Comparison of ENCODE assay signal across 11 mouse cellular contexts in the genomic region with DNA sequence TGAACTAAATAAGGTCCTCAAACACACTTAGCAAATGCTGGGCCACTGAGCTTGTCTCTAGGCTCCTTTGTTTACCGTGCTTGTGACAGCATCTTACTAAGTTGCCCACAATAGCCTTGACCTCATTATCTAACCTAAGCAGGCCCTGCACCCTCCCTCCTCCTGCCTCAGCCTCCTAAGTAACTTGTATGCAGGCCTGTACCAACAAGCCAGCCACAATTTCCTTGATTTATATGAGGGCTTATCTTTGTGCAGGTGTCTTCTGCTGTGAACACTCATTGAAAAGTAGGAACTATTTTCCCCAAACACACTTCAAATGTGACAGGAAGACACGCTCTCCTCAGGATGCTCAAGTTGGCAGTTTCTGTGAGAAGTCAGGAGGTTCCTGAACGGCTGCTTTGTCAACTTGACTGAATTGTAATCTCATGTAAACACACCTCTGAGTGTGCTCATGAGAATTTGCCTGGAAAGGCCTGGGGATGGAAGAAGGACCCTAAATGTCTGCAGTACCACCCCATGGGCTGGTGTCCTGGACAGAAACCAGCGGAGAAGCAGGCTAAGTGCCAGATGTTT. TPM values are rescaled to one million over a fixed set of nuclear protein-coding genes. Genes with fewer than 3 reads are reported as not detected.
A peak's percentile ranks its signal among the peaks of the same experiment; 100 is the strongest.
DNase-seq lines count a peak whose midpoint lies in the region; ATAC-seq and TF ChIP-seq lines count a peak whose summit lies in the region.
"Had no signal": no experiment of that assay in that cellular context is flagged by ENCODE, and none has a peak within 500 bp of the region (broad histone marks: within the 10 kb centered on the region; RNA-seq: fewer than 3 reads in every experiment).

No protein-coding gene starts in this region.

- peak overlapping the region; percentile 60; the same call in 1 of the 2 replicates for H3K27ac ChIP-seq in kidney, embryonic 16.5 days (ENCODE audit: low read length)
- peak overlapping the region; percentile 44; the same call in 1 of the 2 replicates for H3K27ac ChIP-seq in forebrain, embryonic 13.5 days
- H3K27ac ChIP-seq in liver, postnatal 0 days (ENCODE audit: low read depth): no peak overlapping the region
- H3K27ac ChIP-seq: heart, adult 2 months; lung, embryonic 15.5 days had no signal

- H3K4me2 ChIP-seq in kidney, embryonic 16.5 days (replicated peaks; ENCODE audit: low read depth, low read length): no peak overlapping the region
- no peak overlapping the region; the same call in 1 of the 2 replicates for H3K4me2 ChIP-seq in forebrain, embryonic 13.5 days
- H3K4me2 ChIP-seq in liver, postnatal 0 days (ENCODE audit: low read depth, low read length): no peak overlapping the region
- H3K4me2 ChIP-seq: lung, embryonic 15.5 days had no signal

- no peak for TF ChIP-seq POLR2A in lung, adult 2 months (IDR thresholded peaks at IDR 0.05; ENCODE audit: borderline replicate concordance, extremely low read depth, low read depth, low read length)

- H3K4me1 ChIP-seq in kidney, embryonic 16.5 days (ENCODE audit: insufficient read depth, low read length): peaks cover 8% of the 10 kb centered on the region
- peaks cover 8% of the 10 kb centered on the region; the same call in 1 of the 2 replicates for H3K4me1 ChIP-seq in forebrain, embryonic 13.5 days
- H3K4me1 ChIP-seq in liver, postnatal 0 days (ENCODE audit: insufficient read depth): peaks cover 3% of the 10 kb centered on the region; the same call in 1 of the 2 replicates
- H3K4me1 ChIP-seq in lung, adult 2 months (ENCODE audit: control insufficient read depth, insufficient read depth, low read length): no peaks in the 10 kb centered on the region

- H3K9me3 ChIP-seq in kidney, embryonic 16.5 days (ENCODE audit: low read length): no peaks in the 10 kb centered on the region
- H3K9me3 ChIP-seq in forebrain, embryonic 13.5 days (replicated peaks): no peaks in the 10 kb centered on the region
- no peaks in the 10 kb centered on the region for H3K9me3 ChIP-seq in liver, postnatal 0 days (ENCODE audit: low read length)
- H3K9me3 ChIP-seq: lung, embryonic 15.5 days had no signal

- H3K4me3 ChIP-seq in kidney, embryonic 16.5 days (ENCODE audit: low read length): no peak overlapping the region
- H3K4me3 ChIP-seq in forebrain, embryonic 13.5 days: no peak overlapping the region
- no peak overlapping the region for H3K4me3 ChIP-seq in liver, postnatal 0 days (ENCODE audit: low read depth, low read length)
- no peak overlapping the region for H3K4me3 ChIP-seq in lung, adult 2 months (replicated peaks; ENCODE audit: extremely low read depth, low read depth, low read length)
- H3K4me3 ChIP-seq: heart, adult 2 months; lung, embryonic 15.5 days had no signal

- 50% methylated on average over 4 of the region's 4 CpGs for WGBS in kidney, embryonic 16.5 days
- 25% methylated on average over 4 of the region's 4 CpGs for WGBS in forebrain, embryonic 13.5 days
- WGBS in liver, postnatal 0 days (ENCODE audit: insufficient replicate concordance): 21% methylated on average over 4 of the region's 4 CpGs
- WGBS in lung, adult 2 months: 28% methylated on average over 4 of the region's 4 CpGs

- peak; percentile 25; the same call in 1 of the 2 replicates for TF ChIP-seq EP300 in liver, postnatal 0 days (IDR thresholded peaks at IDR 0.05; ENCODE audit: low read depth)

- peak overlapping the region; percentile 5; the same call in 1 of the 2 replicates for H3K9ac ChIP-seq in kidney, embryonic 16.5 days (replicated peaks; ENCODE audit: low read length)
- no peak overlapping the region for H3K9ac ChIP-seq in forebrain, embryonic 13.5 days
- H3K9ac ChIP-seq in liver, postnatal 0 days (replicated peaks): no peak overlapping the region
- H3K9ac ChIP-seq: lung, embryonic 15.5 days had no signal

- DNase-seq in kidney, adult 11 months: no peak
- DNase-seq in MEL-GATA-1-ER (ENCODE audit: extremely low read depth, low read depth): peak; percentile 76
- no peak for DNase-seq in liver, postnatal 0 days
- no peak for DNase-seq in layer of hippocampus, adult 9-11 months
- DNase-seq in ovary, adult 18-20 months (ENCODE audit: low spot score): no peak
- DNase-seq in lung, adult 2 months: no peak
- DNase-seq: heart, adult 2 months; kidney, adult 18-20 months had no signal

- no peak for TF ChIP-seq CTCF in liver, postnatal 0 days (IDR thresholded peaks at IDR 0.05; ENCODE audit: low read depth)
- no peak for TF ChIP-seq CTCF in lung, adult 2 months (IDR thresholded peaks at IDR 0.05; ENCODE audit: insufficient read depth, low read length)

- no peaks in the 10 kb centered on the region for H3K36me3 ChIP-seq in kidney, embryonic 16.5 days (ENCODE audit: insufficient read depth, low read length)
- H3K36me3 ChIP-seq in forebrain, embryonic 13.5 days (ENCODE audit: poor library complexity, severe bottlenecking): no peaks in the 10 kb centered on the region
- H3K36me3 ChIP-seq in liver, postnatal 0 days (replicated peaks; ENCODE audit: insufficient read depth, low read length): no peaks in the 10 kb centered on the region
- H3K36me3 ChIP-seq: lung, embryonic 15.5 days had no signal

- no peaks in the 10 kb centered on the region for H3K27me3 ChIP-seq in kidney, embryonic 16.5 days (ENCODE audit: insufficient read depth, low read length)
- no peaks in the 10 kb centered on the region for H3K27me3 ChIP-seq in forebrain, embryonic 13.5 days
- H3K27me3 ChIP-seq in liver, postnatal 0 days (ENCODE audit: insufficient read depth, low read length): no peaks in the 10 kb centered on the region
- H3K27me3 ChIP-seq: lung, embryonic 15.5 days had no signal

- ATAC-seq in kidney, embryonic 16.5 days (ENCODE audit: low FRiP score, low TSS enrichment): peak; percentile 42; the same call in 1 of the 2 replicates
- ATAC-seq in forebrain, embryonic 13.5 days: no peak
- peak; percentile 65 for ATAC-seq in liver, postnatal 0 days

RNA-seq across cellular contexts. Expression of gene Edaradd, which starts 17.5 kb away (rescaled TPM):
- polyA plus RNA-seq in kidney, embryonic 16.5 days (2015; fragmentation: Nextera tagmentation; extraction: Ambion mirVana): 2.6 and 2.7 TPM in 2 replicates
- polyA plus RNA-seq in forebrain, embryonic 13.5 days (2015; fragmentation: Nextera tagmentation; extraction: Ambion mirVana): 1.0 and 1.3 TPM in 2 replicates
- 0.33 and 0.38 TPM in 2 replicates for polyA plus RNA-seq in liver, postnatal 0 days (2015; fragmentation: Nextera tagmentation; extraction: Ambion mirVana)
- polyA plus RNA-seq in lung, adult 2 months (2012; rRNA removed): 0.28 and 0.53 TPM in 2 replicates

RNA-seq across cellular contexts. Expression of gene Lgals8, which starts 38.0 kb away (rescaled TPM):
- polyA plus RNA-seq in kidney, embryonic 16.5 days (2015; fragmentation: Nextera tagmentation; extraction: Ambion mirVana): 24.8 and 26.5 TPM in 2 replicates
- 8.0 and 10.6 TPM in 2 replicates for polyA plus RNA-seq in forebrain, embryonic 13.5 days (2015; fragmentation: Nextera tagmentation; extraction: Ambion mirVana)
- 16.2 and 16.5 TPM in 2 replicates for polyA plus RNA-seq in liver, postnatal 0 days (2015; fragmentation: Nextera tagmentation; extraction: Ambion mirVana)
- polyA plus RNA-seq in lung, adult 2 months (2012; rRNA removed): 23.5 and 36.3 TPM in 2 replicates
